In the genomic region with DNA sequence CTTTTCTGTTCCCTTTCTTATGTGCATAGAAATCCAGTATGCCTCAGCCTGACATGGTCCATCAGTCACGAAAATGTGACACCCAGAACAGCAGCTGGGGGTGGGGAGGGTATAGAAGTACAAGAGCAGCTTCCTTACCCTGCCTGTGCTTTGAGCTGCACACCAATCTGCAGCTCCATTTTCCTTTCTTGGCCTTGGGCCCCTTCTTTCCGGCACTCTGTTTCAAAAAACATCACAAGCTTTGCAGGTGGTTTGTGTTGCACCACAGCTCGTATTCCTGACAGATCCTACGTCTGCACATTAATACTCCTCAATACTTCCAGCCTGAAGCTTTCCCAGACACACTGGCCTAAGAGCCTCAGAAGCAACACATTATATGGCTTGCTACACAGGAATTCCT, we compare ENCODE assay signal across 17 mouse cellular contexts.
DNase-seq lines count a peak whose midpoint lies in the region; ATAC-seq and TF ChIP-seq lines count a peak whose summit lies in the region.
"Had no signal": no experiment of that assay in that cellular context is flagged by ENCODE, and none has a peak within 500 bp of the region (broad histone marks: within the 10 kb centered on the region; RNA-seq: fewer than 3 reads in every experiment).

No protein-coding gene starts in this region.

- TF ChIP-seq POLR2A in embryonic fibroblast, embryonic 13.5 days (IDR thresholded peaks at IDR 0.05; ENCODE audit: low read depth, low read length) = no peak
- no peak for TF ChIP-seq POLR2A in lung, adult 2 months (IDR thresholded peaks at IDR 0.05; ENCODE audit: borderline replicate concordance, extremely low read depth, low read depth, low read length)

- H3K9me3 ChIP-seq in kidney, embryonic 16.5 days (ENCODE audit: low read length) = no peaks in the 10 kb centered on the region
- H3K9me3 ChIP-seq: limb, embryonic 13.5 days; neural tube, embryonic 13.5 days; stomach, embryonic 15.5 days had no signal

- H3K4me1 ChIP-seq in kidney, embryonic 16.5 days (ENCODE audit: insufficient read depth, low read length) = peaks cover 15% of the 10 kb centered on the region
- peaks cover 9% of the 10 kb centered on the region for H3K4me1 ChIP-seq in embryonic fibroblast, embryonic 13.5 days (ENCODE audit: control insufficient read depth, insufficient read depth, low read length)
- H3K4me1 ChIP-seq in lung, adult 2 months (ENCODE audit: control insufficient read depth, insufficient read depth, low read length) = no peaks in the 10 kb centered on the region
- H3K4me1 ChIP-seq: stomach, embryonic 15.5 days had no signal

- WGBS in kidney, embryonic 16.5 days = 9% methylated on average over 4 of the region's 4 CpGs
- WGBS in lung, adult 2 months = 30% methylated on average over 4 of the region's 4 CpGs

- peak overlapping the region; percentile 12 for H3K27ac ChIP-seq in kidney, embryonic 16.5 days (ENCODE audit: low read length)
- H3K27ac ChIP-seq in embryonic fibroblast, embryonic 13.5 days (ENCODE audit: insufficient read depth, low read length) = peak overlapping the region; percentile 30; the same call in 1 of the 2 replicates
- H3K27ac ChIP-seq: limb, embryonic 13.5 days; macrophage; neural tube, embryonic 13.5 days; stomach, embryonic 15.5 days had no signal

- H3K27me3 ChIP-seq in kidney, embryonic 16.5 days (ENCODE audit: insufficient read depth, low read length) = no peaks in the 10 kb centered on the region
- H3K27me3 ChIP-seq: limb, embryonic 13.5 days; neural tube, embryonic 13.5 days; stomach, embryonic 15.5 days had no signal

- no peak overlapping the region for H3K4me3 ChIP-seq in kidney, embryonic 16.5 days (ENCODE audit: low read length)
- H3K4me3 ChIP-seq in embryonic fibroblast, embryonic 13.5 days (ENCODE audit: insufficient read depth, low read length) = no peak overlapping the region
- H3K4me3 ChIP-seq in lung, adult 2 months (replicated peaks; ENCODE audit: extremely low read depth, low read depth, low read length) = no peak overlapping the region
- H3K4me3 ChIP-seq: limb, embryonic 13.5 days; neural tube, embryonic 13.5 days; stomach, embryonic 15.5 days had no signal

- no peak for DNase-seq in kidney, adult 8-10 months
- DNase-seq in lung, adult 2 months = peak; percentile 31
- DNase-seq in mesoderm, embryonic 11.5 days (ENCODE audit: low read depth, low spot score) = peak; percentile 9
- no peak for DNase-seq in adrenal gland, postnatal 4 days (ENCODE audit: low spot score in 2 of 2)
- DNase-seq in right cerebral cortex, postnatal 36 days (ENCODE audit: low spot score in 2 of 2) = no peak
- DNase-seq: adrenal gland, postnatal 25 days; layer of hippocampus, adult 9-11 months; midbrain, embryonic 14.5 days; thymus, postnatal 36 days had no signal

- ATAC-seq in kidney, embryonic 16.5 days (ENCODE audit: low FRiP score, low TSS enrichment) = peak; percentile 94
- ATAC-seq: forebrain, embryonic 16.5 days; intestine, embryonic 16.5 days had no signal

- TF ChIP-seq CTCF in embryonic fibroblast, embryonic 13.5 days (IDR thresholded peaks at IDR 0.05; ENCODE audit: borderline replicate concordance, insufficient read depth, low read length) = no peak
- no peak for TF ChIP-seq CTCF in lung, adult 2 months (IDR thresholded peaks at IDR 0.05; ENCODE audit: insufficient read depth, low read length)

- no peak overlapping the region for H3K9ac ChIP-seq in kidney, embryonic 16.5 days (replicated peaks; ENCODE audit: low read length)
- H3K9ac ChIP-seq: limb, embryonic 13.5 days; neural tube, embryonic 13.5 days; stomach, embryonic 15.5 days had no signal

- H3K36me3 ChIP-seq in kidney, embryonic 16.5 days (ENCODE audit: insufficient read depth, low read length) = no peaks in the 10 kb centered on the region
- H3K36me3 ChIP-seq: limb, embryonic 13.5 days; neural tube, embryonic 13.5 days; stomach, embryonic 15.5 days had no signal

- H3K4me2 ChIP-seq in kidney, embryonic 16.5 days (replicated peaks; ENCODE audit: low read depth, low read length) = peak overlapping the region; percentile 7; the same call in 1 of the 2 replicates
- H3K4me2 ChIP-seq: limb, embryonic 13.5 days; neural tube, embryonic 13.5 days; stomach, embryonic 15.5 days had no signal

Comparison
In these comparisons a context has a peak if more than half of its experiments do, and no peak if none do; other contexts are left out.
1. DNase-seq: peak in lung, adult 2 months (single experiment) and mesoderm, embryonic 11.5 days (single experiment); none in kidney, adult 8-10 months (0 of 2), adrenal gland, postnatal 4 days (0 of 2) and right cerebral cortex, postnatal 36 days (0 of 2).